Mouse (Mus musculus) stomach, postnatal 0 days (tissue): ENCODE measurements at regions not wholly inside any gene's neighbourhood (a gene's known extent, or its start where the extent isn't known, plus 50 kb on each side); places are given as distances from the start of the nearest gene placed in this dataset.

Experiments used
- ATAC-seq: fragments of 200-750 bp; cut with Nextera tagmentation; 2 replicates; pipeline ENCODE4 v1.8.0; 2017; ENCODE audit not compliant: low FRiP score, low TSS enrichment
- DNase-seq: peaks from one replicate; pipeline ENCODE4 v3.0.0-alpha.2; 2016; ENCODE audit warnings: low spot score
- H3K27ac ChIP-seq: fragments of 300-500 bp; sonication (generic); replicated peaks from 2 replicates; pipeline ENCODE4 v1.5.1; 2014; ENCODE audit warnings: mild to moderate bottlenecking, control low read depth
- H3K27me3 ChIP-seq: fragments of 300-500 bp; sonication (generic); 2 replicates; pipeline ENCODE4 v1.6.1; 2014; ENCODE audit warnings: low read length; ENCODE audit not compliant: control insufficient read depth, insufficient read depth
- H3K36me3 ChIP-seq: fragments of 300-500 bp; sonication (generic); 2 replicates; pipeline ENCODE4 v1.6.1; 2014; ENCODE audit warnings: low read length, mixed read lengths; ENCODE audit not compliant: control insufficient read depth, insufficient read depth
- H3K4me1 ChIP-seq: fragments of 300-500 bp; sonication (generic); replicated peaks from 2 replicates; pipeline ENCODE4 v1.6.1; 2014; ENCODE audit warnings: antibody characterized with exemption; ENCODE audit not compliant: control insufficient read depth, insufficient read depth
- H3K4me2 ChIP-seq: fragments of 300-500 bp; sonication (generic); replicated peaks from 2 replicates; pipeline ENCODE4 v1.6.1; 2014; ENCODE audit warnings: low read depth, mild to moderate bottlenecking, control low read depth, moderate library complexity
- H3K4me3 ChIP-seq: fragments of 300-500 bp; sonication (generic); 2 replicates; pipeline ENCODE4 v1.5.1; 2014; ENCODE audit warnings: low read depth, low read length, control low read depth
- H3K9ac ChIP-seq: fragments of 300-500 bp; sonication (generic); 2 replicates; pipeline ENCODE4 v1.6.1; 2014; ENCODE audit warnings: mild to moderate bottlenecking, low read length, control low read depth, mixed read lengths
- H3K9me3 ChIP-seq: fragments of 300-500 bp; sonication (generic); 2 replicates; pipeline ENCODE4 v1.6.1; 2016; ENCODE audit warnings: low read length; ENCODE audit not compliant: control insufficient read depth
- CTCF ChIP-seq: IDR thresholded peaks from 2 replicates; pipeline ENCODE4 v1.5.1; 2016; ENCODE audit warnings: antibody characterized with exemption, low read depth, mild to moderate bottlenecking, moderate library complexity
- EP300 ChIP-seq: optimal IDR thresholded peaks from 2 replicates; pipeline ENCODE3; 2016; ENCODE audit warnings: antibody characterized with exemption
- WGBS: fragments of 180-500 bp; shearing (Covaris S2); extraction: QIAGEN DNeasy Blood & Tissue Kit; methylation state at CpG from one replicate; pipeline ENCODE4 v1.1.7; 2014; 5-methylcytosine and 5-hydroxymethylcytosine counted together

DNA sequence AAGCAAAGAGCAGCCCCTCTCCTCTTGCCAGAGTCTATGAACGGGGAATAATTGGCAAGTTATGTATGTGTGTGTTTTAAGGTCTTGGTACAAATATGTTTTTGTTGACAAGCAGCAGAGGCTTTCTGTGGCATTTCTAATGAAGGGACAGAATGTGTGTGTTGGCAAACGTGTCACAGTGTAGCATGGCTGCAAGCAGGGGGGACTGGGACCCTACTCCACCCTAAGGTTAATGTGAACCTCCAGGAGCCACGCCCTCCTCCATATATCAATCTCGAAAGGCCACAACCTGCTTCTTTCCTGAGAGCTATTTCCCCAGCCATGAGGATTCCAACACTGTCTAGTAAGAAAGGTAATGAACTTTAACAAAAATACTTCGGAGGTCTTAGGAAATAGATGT is 209.8 kb downstream of the Clic5 start:
- no peak for TF ChIP-seq CTCF
- TF ChIP-seq EP300: no peak
- no peak overlapping the region for H3K4me3 ChIP-seq
- ATAC-seq (no peak), DNase-seq (no peak)
- no peaks in the 10 kb centered on the region for H3K9me3 ChIP-seq
- H3K27ac ChIP-seq: no peak overlapping the region
- no peaks in the 10 kb centered on the region for H3K36me3 ChIP-seq
- H3K4me1 ChIP-seq: no peaks in the 10 kb centered on the region; the same call in 1 of the 2 replicates
- H3K9ac ChIP-seq: no peak overlapping the region
- 55% methylated on average over 5 of the region's 5 CpGs for WGBS
- H3K27me3 ChIP-seq: no peaks in the 10 kb centered on the region
- H3K4me2 ChIP-seq: no peak overlapping the region

DNA sequence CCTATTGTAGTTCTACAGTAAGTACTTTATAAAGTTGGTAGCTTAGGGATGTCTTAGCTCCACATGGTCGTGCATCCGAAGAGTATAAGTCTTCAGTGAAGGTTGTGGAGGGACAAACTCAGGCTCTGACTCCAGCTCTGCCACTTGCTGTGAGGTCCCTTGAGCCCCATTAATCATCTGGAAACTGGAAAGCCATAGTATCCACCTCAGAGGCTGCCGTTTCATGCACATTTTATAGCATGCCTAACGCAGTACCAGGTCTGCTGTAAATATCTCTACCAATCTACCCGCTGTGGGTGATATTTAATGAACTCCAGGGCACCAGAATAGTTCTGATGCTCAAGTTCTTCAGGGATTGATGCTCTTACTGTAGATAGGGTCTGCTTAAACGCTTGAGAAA is 216.5 kb downstream of the Clic5 start:
- H3K9ac ChIP-seq: no peak overlapping the region
- no peaks in the 10 kb centered on the region for H3K27me3 ChIP-seq
- no peak overlapping the region for H3K4me3 ChIP-seq
- no peak overlapping the region for H3K27ac ChIP-seq
- H3K4me1 ChIP-seq: no peaks in the 10 kb centered on the region; the same call in 1 of the 2 replicates
- H3K36me3 ChIP-seq: no peaks in the 10 kb centered on the region
- 86% methylated on average over 6 of the region's 6 CpGs for WGBS
- TF ChIP-seq CTCF (no peak), EP300 (no peak)
- no peaks in the 10 kb centered on the region for H3K9me3 ChIP-seq
- no peak overlapping the region for H3K4me2 ChIP-seq
- ATAC-seq (no peak), DNase-seq (no peak)

GRCm38 (mm10) chr17:44410961-44411360 is 222.6 kb downstream of the Clic5 start:
- Histone ChIP-seq H3K4me2 (no peak overlapping the region), H3K27ac (no peak overlapping the region), H3K4me1 (no peaks in the 10 kb centered on the region), H3K9me3 (no peaks in the 10 kb centered on the region), H3K4me3 (no peak overlapping the region), H3K9ac (no peak overlapping the region), H3K27me3 (no peaks in the 10 kb centered on the region), H3K36me3 (no peaks in the 10 kb centered on the region)
- DNase-seq: no peak
- ATAC-seq: no peak
- WGBS: 60% methylated on average over 2 of the region's 2 CpGs
- no peak for TF ChIP-seq CTCF
- no peak for TF ChIP-seq EP300

- Histone ChIP-seq H3K9me3 (no peaks in the 10 kb centered on the region), H3K27me3 (no peaks in the 10 kb centered on the region), H3K4me1 (no peaks in the 10 kb centered on the region), H3K36me3 (no peaks in the 10 kb centered on the region), H3K4me2 (no peak overlapping the region), H3K27ac (no peak overlapping the region), H3K9ac (no peak overlapping the region), H3K4me3 (no peak overlapping the region)
- ATAC-seq (no peak), DNase-seq (no peak)
- no peak for TF ChIP-seq EP300
- TF ChIP-seq CTCF: no peak
- 59% methylated on average over 11 of the region's 11 CpGs for WGBS
Observed at GRCm38 (mm10) chr17:44418676-44419404, 230.5 kb downstream of the Clic5 start.

- no peak overlapping the region for H3K4me3 ChIP-seq
- H3K4me1 ChIP-seq: no peaks in the 10 kb centered on the region
- H3K9ac ChIP-seq: no peak overlapping the region
- no peaks in the 10 kb centered on the region for H3K9me3 ChIP-seq
- H3K36me3 ChIP-seq: no peaks in the 10 kb centered on the region
- no peak overlapping the region for H3K4me2 ChIP-seq
- DNase-seq (no peak), ATAC-seq (no peak)
- TF ChIP-seq CTCF (no peak), EP300 (no peak)
- 87% methylated on average over 7 of the region's 7 CpGs for WGBS
- H3K27ac ChIP-seq: no peak overlapping the region
- H3K27me3 ChIP-seq: no peaks in the 10 kb centered on the region
Observed at GRCm38 (mm10) chr17:44419405-44419729, 231.0 kb downstream of the Clic5 start.

GRCm38 (mm10) chr17:44420098-44421070 is 232.0 kb downstream of the Clic5 start:
- Histone ChIP-seq H3K27me3 (no peaks in the 10 kb centered on the region), H3K27ac (no peak overlapping the region), H3K9me3 (no peaks in the 10 kb centered on the region), H3K4me3 (no peak overlapping the region), H3K9ac (no peak overlapping the region), H3K4me1 (no peaks in the 10 kb centered on the region), H3K36me3 (no peaks in the 10 kb centered on the region), H3K4me2 (no peak overlapping the region)
- ATAC-seq (no peak), DNase-seq (no peak)
- no peak for TF ChIP-seq EP300
- TF ChIP-seq CTCF: peak; percentile 11; the same call in 1 of the 2 replicates
- 72% methylated on average over 9 of the region's 9 CpGs for WGBS
